10 mouse cellular contexts compared by ENCODE assay signal in the genomic region with DNA sequence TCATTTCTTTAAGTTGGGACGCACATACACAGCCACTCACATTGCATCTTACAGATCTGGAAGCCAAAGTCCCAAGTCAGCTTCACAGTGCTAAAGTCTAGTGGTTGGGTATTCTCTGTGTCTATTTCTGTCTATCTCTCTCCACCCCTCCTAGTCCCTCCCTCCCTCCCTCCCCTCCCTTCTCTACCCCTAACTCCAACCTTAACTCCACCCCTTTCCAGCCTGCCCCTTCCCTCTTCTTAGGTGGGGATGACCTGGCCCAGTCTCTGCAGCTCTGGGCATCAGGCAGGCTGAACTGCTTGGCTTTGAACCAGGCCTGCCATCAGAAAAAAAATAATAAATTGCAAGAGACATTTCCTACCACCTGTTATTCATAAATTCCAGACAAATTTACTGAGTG.
"Had no signal": no experiment of that assay in that cellular context is flagged by ENCODE, and none has a peak within 500 bp of the region (broad histone marks: within the 10 kb centered on the region; RNA-seq: fewer than 3 reads in every experiment).

No protein-coding gene starts in this region.

- H3K27ac ChIP-seq: kidney, embryonic 15.5 days; liver, embryonic 13.5 days; lung, embryonic 15.5 days; midbrain, embryonic 13.5 days had no signal

- H3K9me3 ChIP-seq: kidney, embryonic 15.5 days; liver, embryonic 13.5 days; lung, embryonic 15.5 days; midbrain, embryonic 13.5 days had no signal

- H3K4me1 ChIP-seq: liver, embryonic 13.5 days; lung, embryonic 15.5 days had no signal

- H3K36me3 ChIP-seq: kidney, embryonic 15.5 days; liver, embryonic 13.5 days; lung, embryonic 15.5 days; midbrain, embryonic 13.5 days had no signal

- H3K9ac ChIP-seq: kidney, embryonic 15.5 days; liver, embryonic 13.5 days; liver, postnatal 0 days; lung, embryonic 15.5 days; midbrain, embryonic 13.5 days had no signal

- DNase-seq: kidney, postnatal 14 days; liver; liver, embryonic 13.5 days; liver, postnatal 0 days; lung, postnatal 14 days; right cerebral cortex, postnatal 14 days; thymus, postnatal 36 days had no signal

- H3K4me2 ChIP-seq: liver, embryonic 13.5 days; lung, embryonic 15.5 days had no signal

- H3K4me3 ChIP-seq: kidney, embryonic 15.5 days; liver, embryonic 13.5 days; lung, embryonic 15.5 days; midbrain, embryonic 13.5 days had no signal

- ATAC-seq: liver, postnatal 0 days; midbrain, embryonic 13.5 days had no signal
